Mouse (Mus musculus) right cerebral cortex, postnatal 14 days (tissue): Measurements from ENCODE around the gene Jdp2.
"Not testable (repeated sequence)": the region's sequence is repeated elsewhere in the genome, so short reads cannot be mapped to it uniquely, and the experiment has no call there.

Experiments
- DNase-seq: peaks from one replicate; pipeline ENCODE4 v3.0.0; 2022

Jdp2 gene

DNA sequence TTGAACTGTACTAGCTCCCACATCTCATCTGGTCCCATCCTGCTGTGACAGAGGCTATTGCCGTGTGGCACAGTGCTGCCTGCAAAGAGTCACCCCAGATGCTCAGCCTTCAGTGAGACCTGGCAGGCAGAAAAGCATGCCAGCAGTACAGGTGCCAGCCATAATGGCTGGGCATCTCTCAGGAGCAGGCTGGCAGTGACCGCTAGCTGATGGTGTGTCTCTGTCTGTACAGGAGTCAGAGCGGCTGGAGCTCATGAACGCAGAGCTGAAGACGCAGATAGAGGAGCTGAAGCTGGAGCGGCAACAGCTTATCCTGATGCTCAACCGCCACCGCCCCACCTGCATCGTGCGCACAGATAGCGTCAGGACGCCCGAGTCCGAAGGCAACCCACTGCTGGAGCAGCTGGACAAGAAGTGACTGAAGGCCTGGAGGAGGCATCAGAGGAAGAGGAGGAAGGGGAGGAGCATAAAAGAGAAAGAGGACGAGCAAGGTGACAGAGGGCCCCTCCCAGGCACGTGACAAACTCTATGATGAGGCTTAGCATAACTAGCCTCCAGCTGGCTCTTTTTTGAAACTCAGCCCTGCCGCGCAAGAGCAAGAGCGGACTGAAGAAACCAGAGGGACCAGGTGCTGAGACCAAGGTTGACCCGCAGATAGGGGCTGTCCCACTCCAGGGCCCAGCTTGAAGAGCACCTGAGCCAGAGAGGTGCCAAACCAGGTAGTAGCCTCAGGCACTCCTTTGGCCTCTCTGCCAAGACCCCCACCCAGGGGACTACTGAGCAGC lies 39.9 kb downstream of the Jdp2 start:
- DNase-seq, result no peak

DNA sequence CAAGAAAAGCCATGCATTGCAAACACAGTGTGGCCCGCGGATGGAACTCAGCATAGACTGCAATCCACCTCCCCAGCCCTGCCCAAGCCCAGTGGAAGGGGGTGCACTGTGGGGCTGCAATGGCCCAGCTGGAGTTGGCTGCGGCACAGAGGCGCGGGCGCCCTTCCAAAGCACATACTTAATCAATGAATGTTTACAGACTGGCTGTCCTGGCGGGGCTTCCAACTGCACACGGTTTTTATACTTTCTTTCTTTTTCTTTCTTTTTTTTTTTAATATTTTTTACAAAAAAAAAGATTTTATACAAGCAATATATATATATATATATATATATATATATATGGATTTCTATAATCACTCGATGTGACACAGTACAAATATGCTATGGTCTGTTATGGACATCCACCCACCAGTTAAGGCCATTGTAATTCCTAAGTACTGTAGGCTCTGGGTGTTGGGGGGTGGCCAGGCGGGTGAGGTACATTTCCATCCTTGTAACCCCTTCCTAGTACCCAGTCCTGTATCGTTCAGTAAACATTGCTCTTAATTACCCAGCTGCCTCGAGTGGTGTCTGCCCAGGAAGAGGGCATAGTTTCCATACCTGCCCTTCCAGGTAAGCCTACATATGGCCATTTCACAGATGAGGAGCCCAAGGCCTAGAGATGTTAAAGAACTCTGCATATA lies 40.6 kb downstream of the Jdp2 start:
- DNase-seq, result peak; percentile 50

DNA sequence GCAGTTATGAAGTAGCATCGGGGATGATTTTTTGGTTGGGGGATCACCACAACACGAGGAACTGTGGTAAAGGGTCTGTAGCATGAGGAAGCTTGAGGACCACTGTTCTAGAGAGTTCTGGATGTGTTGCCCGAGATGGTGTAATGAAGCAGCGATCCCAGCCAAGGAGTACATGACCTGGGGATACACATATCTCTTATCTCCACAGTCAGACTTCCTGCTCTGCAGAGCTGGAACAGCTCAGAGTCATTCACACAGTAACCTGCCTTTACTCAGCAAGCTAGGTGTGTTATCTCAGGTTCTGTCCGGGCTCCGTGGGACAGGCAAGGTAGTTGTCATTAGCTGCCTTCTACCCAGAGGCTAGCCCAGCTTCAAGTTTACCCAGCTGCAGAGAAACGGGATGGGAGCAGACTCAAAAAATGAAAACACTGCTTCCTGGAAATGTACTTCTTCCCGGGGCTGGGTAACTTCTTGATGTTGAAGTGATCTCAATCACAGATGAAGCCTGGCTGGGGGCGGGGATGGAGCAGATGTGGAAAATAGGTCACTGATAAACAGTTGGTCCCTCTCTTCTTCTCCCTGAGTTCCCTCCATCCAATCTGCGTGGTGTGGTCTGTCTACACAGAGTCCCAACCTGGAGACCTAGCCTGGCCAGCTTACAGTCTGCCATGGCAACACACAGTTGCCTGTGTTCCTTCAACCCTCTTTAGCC lies 42.2 kb downstream of the Jdp2 start:
- no peak for DNase-seq

DNA sequence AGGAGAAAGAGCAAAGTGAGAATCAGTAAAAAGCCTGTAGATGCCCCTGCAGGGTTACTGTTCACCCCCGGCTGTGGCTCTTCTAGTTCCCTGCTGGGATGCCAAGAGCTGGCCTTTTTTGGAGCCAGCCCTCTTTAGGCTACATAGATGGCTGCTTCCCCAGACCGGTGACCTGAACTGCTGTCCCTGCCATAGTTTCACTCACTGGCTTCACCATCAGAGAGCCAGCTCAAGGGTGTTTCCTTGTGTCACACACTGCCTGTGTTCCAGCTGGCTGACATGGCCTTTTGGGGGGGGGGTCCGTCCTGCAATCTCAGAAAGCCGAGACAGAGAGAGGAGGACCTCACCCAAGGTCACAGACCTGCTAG lies 42.7 kb downstream of the Jdp2 start:
- no peak for DNase-seq

DNA sequence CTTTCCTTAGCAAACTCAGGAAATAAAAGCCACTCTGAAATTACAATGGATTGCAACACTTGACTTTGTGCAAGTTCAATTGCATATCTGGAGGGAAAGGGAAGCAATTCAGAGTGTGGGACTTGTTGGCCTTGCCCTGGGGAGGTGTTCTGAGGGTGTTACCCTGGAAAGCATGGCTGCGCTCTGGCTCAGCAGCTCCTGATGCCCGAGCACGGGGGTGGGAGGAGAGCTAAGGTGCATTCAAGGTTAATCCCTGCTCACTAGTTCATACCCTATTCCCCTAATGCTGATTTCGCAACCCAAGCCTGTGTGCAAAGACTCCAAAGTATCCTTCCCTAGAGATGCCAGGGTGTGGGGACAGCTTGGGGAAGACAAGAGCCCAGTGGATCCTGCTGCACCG lies 44.9 kb downstream of the Jdp2 start:
- DNase-seq, result no peak

DNA sequence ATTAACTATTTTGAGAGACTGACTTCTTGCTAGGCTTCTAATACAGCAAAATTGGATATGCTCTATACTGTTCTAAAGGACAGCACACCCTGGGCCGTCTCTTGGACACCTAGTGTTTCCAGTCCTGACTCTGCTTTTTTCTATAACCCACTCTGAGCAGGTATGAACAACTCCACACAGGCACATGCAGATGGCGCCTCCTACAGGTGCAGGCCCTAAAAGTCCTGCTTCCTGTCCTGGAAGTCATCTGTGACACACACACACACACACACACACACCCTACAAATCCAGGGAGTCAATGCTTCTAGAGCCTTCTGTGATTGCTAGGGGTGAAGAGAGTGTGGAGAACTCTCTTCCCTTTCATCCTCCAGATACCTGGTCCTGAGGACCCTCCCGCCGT lies 46.8 kb downstream of the Jdp2 start:
- DNase-seq, result no peak

DNA sequence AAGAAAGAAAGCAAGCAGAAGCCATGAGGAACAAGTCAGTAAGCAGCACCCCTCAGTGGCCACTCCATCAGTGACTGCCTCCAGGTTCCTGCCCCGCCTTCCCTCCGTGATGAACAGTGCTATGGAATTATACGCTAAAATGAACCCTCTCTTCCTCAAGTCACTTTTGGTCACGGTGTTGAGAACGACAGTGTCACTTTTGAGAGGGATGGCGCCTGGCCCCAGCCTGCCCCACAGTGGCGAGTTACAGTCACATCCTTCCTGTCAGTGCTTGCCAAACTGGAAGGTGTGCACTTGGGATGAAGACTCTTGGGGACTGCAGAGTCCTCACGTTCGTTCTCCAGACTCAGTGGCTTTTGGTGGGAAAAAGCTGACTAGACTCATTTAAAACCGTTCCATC lies 48.5 kb downstream of the Jdp2 start:
- no peak for DNase-seq

DNA sequence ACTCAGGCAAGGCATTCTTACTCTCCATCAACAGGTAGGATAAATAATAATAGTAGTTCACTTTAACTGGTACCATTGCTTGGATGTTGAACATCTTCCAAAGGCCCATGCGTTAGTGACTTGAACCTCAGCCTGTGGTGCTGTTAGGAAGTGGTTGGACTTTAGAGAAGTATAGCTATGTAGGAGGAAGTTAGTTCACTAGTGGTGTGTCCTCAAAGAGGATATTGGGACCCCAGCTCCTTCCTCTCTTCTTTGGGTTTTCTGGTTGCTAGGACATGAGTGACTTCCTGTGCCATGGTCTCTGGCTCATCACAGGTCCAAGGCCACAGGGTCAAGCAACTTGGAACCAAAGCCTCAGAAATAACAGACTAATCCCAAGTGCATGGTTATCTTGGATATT lies 49.1 kb downstream of the Jdp2 start:
- no peak for DNase-seq

DNA sequence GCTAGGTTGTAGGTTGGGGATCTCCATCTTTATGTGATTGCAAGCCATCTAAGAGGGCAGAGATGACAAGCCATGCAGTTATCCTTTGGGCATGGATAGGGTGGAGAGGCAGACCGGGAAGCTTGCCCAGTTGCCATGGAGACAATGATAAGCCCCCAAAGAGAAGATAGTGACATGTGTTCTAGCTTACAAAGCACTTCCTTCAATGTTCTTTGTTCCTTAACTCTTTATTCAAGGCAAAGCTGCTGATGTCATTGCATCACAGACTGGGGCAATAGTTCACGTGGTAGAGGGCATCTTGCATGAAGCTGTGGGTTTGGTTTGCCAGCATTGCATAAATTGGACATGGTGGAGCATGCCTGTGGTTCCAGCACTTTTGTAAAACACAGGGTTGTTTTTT lies 60.5 kb downstream of the Jdp2 start:
- peak; percentile 52 for DNase-seq

DNA sequence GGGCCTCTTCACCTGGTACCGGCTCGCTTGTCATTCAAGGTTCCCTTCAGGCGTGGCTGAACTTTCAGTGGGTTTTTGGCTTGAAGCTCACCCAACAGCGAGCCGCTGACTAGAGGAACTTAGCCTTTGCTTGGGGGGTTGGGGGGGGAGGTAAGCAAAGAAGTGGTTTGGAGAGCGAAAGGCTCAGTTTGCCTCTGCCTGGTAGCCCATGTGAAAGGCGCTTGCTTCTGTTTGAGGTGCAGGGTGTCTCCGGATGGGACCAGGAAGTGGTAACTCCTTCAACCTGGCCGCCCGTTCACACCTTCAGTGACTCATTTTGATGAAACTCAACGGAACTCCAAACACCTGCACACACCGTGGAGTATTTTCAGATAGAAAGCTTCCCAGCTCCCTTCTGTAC lies 62.0 kb downstream of the Jdp2 start:
- no peak for DNase-seq

DNA sequence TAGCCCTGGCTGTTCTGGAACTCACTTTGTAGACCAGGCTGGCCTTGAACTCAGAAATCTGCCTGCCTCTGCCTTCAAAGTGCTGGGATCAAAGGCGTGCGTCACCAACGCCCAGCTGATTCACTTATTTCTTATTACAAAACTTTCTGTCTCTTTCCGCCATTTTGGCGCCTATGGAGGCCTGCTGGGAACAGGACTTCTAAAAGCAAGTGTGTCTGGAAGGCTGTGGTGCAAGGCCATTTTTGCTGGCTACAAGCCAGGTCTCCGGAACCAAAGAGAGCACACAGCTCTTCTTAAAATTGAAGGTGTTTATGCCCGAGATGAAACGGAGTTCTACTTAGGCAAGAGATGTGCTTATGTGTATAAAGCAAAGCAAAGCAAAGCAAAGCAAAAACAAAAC lies 63.4 kb downstream of the Jdp2 start:
- not testable (repeated sequence) for DNase-seq

DNA sequence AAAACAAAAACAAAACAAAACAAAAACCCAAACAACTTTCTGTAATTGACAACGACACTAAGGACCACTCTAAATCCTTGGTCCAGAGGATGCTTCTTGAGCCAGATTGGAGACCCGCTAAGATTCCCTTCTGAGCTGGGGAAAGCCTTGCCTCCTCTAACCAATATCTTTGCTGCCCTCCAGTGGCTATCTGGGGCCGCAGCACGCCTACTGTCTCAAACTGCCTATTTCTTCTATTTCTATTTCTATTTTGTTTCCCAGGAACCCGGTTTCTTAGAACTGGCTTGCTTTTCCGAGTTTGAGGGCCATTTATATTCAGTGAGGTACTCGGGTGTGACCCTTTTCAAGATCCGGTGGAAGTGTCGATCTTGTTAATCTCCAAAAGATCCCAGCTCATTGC lies 64.1 kb downstream of the Jdp2 start:
- peak; percentile 80 for DNase-seq

DNA sequence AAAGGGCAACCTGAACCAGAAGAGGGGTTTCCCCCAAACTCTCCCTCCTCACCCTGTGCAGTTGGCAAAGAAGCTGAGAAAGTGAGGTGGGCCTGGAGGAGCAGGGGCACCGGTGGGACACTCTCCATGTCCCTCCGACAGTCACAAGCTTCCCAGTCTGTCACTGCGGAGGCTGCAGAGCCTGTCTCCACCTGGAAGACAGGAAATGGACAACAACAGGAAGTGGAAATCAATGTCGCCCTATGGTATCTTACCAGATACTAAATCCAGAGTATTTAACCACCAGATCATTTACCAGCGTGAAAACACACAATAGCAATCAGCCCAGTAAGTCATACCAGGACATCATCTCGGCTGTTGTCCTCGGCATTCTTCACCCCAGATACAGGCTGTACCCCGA lies 67.3 kb downstream of the Jdp2 start:
- DNase-seq, result no peak

DNA sequence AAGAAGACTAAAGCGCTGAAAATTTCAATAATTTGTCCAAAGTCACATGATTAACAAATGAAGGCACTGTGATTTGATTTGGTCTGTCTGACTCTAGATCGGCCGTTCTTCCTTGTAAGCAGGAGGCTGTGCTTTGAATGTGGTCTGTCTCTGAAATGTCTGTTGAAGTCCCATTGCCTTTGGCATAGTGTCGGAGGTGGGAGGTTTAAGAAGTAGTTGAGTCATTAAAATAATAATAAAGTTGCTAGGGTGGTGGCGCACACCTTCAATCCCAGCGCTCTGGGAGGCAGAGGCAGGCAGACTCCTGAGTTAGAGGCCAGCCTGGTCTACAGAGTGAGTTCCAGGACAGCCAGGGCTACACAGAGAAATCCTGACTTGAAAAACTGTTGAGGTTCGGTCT lies 68.2 kb downstream of the Jdp2 start:
- DNase-seq, result no peak

DNA sequence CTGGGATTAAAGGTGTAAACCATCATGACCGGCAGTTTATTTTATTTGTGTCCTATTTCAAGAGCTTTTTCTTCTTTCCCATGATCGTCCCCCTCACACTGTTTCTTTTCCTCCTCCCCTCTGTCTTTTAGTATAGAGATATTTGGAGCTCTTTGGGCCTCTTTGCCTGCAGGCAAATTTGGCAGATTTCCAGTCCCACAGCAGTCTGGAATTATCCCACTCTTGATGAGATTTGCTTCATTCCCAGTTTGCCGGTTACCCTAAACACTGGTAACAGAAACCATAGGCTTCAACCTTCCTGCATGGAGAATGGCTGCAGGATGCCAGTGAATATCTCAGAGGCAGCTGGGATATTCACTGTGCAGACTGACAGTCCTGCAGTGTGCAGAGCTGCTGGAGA lies 69.9 kb downstream of the Jdp2 start:
- DNase-seq, result no peak

DNA sequence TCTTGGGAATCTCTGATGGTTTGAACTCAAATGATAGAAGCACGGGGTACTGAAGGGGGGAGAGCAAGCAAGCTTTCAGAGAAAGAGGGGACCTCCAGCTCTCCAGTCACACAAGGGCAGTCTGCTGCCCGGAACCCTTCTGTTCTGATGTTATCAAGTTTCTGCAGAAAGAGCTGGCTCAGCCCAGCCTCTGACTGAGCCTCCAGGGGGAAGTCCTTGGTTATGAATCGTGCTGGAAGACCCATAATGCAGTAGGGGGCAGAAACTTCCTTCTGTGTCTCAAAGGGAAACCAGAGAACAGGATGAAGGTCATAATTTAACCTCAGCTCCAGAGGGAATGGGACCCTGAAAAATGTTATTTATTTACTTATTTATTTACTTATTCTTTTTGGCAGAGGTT lies 71.3 kb downstream of the Jdp2 start:
- DNase-seq, result no peak

DNA sequence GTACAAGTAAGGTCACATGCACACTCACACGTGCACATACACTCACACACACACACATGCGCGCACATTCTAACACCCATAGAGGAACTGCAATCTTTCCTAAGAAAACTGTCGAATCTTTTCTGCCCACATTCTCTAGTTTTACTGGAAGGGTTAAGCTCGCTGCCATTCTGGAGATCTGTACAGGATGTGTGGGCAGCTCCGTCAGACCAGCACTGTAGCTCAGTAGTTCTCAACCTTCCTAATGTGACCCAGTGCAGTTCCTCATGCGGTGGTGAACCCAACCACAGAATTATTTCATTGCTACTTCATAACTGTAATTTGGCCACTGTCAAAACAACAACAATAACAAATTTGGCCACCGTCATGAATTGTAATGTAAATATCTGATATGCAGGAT lies 75.1 kb downstream of the Jdp2 start:
- no peak for DNase-seq

DNA sequence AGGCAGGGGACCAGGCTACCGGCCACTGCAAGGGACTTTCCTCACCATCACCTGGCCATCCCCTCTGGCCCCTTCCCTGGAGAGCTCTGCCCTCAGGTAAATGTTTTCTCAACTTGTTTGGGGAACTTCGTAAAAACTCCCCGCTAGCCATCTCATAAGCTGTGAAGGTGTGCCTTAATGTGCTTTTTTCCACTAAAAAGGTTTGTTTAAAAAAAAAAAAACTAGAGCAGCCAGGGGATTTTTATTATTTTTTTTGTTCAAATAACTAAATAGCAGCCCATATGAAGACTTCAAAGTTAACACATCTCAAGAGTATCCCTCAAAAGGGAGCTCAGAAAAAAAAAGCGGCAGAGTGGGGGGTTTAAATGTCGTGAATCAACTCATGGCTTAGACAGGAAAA lies 80.3 kb downstream of the Jdp2 start:
- DNase-seq, result no peak

DNA sequence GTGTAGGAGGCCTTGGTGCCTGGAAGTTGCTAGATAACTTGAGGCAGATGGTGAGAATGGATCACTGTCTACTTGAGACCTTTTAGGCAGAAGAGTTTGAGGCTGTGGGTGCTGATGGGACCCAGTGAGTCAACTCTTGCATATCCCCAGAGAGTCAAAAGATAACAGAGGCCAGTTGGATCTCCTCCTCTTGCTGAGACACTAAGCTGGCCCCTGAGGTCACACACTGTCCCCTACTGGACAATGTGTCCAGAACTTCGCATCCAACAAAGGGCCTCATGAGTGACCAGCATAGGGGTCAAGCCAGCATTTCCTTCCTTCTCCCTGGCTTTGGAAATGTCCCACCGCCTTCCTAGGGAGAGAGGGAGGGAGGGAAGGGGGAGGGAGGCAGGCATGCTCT lies 81.0 kb downstream of the Jdp2 start:
- DNase-seq, result no peak

DNA sequence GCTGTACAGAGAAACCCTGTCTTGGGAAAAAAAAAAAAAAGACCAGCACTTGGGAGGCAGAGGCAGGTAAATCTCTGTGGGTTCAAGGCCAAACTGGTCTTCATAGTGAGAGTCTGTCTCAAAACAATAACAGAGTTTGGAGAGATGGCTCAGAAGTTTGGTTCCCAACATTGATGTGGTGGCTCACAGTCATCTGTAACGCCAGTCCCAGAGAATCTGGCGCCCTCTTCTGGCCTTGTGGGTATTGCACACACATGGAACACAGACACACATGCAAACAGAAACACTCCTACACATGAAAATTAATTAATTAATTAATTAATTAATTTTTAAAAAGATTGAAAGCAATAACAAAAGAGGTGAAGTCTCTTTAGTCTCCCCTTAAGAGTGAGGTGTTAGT lies 83.5 kb downstream of the Jdp2 start:
- no peak for DNase-seq

DNA sequence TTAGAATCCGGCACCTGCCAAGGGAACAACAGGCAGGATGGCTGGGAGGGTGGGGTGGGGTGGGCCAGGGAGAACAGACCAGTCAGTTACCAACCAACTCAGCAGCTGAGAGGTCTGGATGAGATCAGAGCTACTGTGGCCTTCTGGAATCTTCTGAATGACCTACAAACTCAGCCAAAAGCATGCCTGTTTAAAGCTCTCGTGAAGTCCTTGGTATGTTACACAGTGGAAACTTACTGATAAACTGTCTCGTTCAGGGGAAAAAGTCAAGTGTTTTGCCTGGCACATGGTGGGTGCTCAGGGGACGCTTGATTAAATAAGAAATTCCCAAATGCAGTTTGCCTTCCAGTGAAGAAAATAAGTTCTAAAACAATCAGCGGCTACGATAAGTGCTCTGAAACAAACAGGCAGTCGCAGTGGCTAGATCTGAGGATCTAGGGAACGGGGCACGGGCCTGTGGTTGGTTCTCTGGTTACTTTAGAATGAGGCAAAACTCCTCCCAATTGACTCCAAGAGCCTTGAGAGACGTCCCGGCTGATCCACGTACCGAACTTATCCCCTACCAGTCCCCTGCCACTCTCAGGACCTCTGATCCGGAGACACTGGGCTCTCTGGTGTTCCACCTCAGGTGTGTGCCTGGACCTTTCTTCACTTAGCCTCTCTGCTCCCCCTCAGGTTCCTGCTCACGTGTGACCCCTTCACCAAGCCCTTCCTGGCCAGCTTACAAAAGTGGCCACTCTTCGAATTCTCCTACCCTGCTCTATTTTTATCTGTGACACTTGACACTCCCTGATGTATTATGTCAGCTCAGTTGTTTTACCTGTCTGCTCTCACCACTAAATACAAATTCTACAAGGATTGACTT lies 85.8 kb downstream of the Jdp2 start:
- no peak for DNase-seq

DNA sequence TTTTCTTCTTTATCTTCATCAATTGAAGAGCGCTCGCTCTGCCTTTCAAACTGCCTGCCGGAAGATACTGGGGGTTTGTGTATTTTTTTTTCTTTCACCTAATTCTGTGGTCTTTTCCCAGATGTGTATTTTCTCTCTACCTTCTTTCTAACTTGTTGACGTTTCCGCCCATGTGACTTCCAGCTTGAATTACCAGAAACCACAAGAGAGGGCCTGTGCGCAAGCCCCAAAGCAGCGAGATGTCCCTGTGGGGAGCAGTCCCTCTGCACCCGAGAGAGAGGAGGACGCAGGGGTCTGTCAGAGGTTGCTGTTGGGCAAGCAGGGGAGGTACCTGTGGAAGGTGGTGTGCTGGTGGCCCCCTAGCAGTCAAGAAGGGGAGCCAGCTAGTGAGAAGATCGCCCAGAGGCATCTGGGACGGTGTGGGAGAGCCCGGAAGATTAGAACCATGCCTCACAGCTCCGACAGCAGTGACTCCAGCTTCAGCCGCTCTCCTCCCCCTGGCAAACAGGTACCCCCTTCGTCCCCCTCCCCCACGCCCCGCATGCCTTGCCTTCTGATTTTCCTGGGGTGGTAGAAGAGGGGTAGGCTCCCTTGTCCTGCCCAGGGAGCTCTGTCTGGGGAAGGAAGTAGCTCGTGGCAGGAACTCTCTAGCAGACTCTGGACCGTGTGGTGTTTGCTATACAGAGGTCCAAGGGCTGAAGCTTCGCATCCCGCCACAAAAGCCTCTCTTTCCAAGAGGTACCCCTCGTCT lies 87.8 kb downstream of the Jdp2 start, which contains the start of gene Batf:
Gene Batf (plus strand): TSS at position 204 of the 751 bp plus-strand sequence.
- DNase-seq, result no peak

DNA sequence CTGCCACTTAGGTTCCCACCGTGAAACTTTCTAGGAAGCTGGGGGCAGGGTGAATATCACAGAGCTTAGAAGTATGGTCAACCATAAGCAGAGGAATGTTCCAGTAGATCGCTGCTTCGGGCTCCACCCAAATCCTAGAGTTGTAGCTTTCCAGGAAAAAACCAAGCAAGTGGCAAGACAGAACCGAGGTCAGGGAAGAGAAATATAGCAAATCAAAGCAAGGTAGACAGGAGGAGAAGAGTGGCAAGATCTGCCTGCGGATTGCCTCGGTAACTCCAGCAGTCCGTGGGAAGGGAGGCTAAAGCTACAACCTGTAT lies 88.3 kb downstream of the Jdp2 start:
- DNase-seq, result no peak
